Mouse (Mus musculus) C2C12 (cell line): ENCODE measurements around the gene Chrne. TPM values are rescaled to one million over a fixed set of nuclear protein-coding genes. Genes with fewer than 3 reads are reported as not detected.

Experiments used
- H3K27me3 ChIP-seq: one replicate; pipeline ENCODE4 v1.6.1; 2011; ENCODE audit not compliant: control insufficient read depth, insufficient read depth, insufficient read length
- H3K36me3 ChIP-seq: one replicate; pipeline ENCODE4 v1.6.1; 2011; ENCODE audit not compliant: control insufficient read depth, insufficient read depth
- H3K4me3 ChIP-seq: one replicate; pipeline ENCODE4 v1.5.1; 2011; ENCODE audit warnings: mild to moderate bottlenecking, control low read depth; ENCODE audit not compliant: poor library complexity, insufficient read depth, severe bottlenecking
- H3K79me2 ChIP-seq: one replicate; pipeline ENCODE4 v1.6.1; 2011; ENCODE audit not compliant: control insufficient read depth, insufficient read depth
- H3K79me3 ChIP-seq: one replicate; pipeline ENCODE4 v1.6.1; 2011; ENCODE audit warnings: low read depth, control low read depth
- H3ac ChIP-seq: one replicate; pipeline ENCODE3; 2011; ENCODE audit warnings: low read depth; ENCODE audit not compliant: control insufficient read depth, insufficient read length
- CEBPB ChIP-seq: IDR thresholded peaks from one replicate; pipeline ENCODE4 v1.6.1; 2011; ENCODE audit warnings: low read depth, mild to moderate bottlenecking, control low read depth, moderate library complexity
- CTCF ChIP-seq: IDR thresholded peaks from one replicate; pipeline ENCODE4 v1.5.1; 2011; ENCODE audit not compliant: control insufficient read depth, insufficient read depth, insufficient read length
- FOSL1 ChIP-seq: IDR thresholded peaks from one replicate; pipeline ENCODE4 v1.8.0; 2011; ENCODE audit warnings: mild to moderate bottlenecking, low read length; ENCODE audit not compliant: poor library complexity, insufficient read depth, severe bottlenecking
- MAX ChIP-seq: IDR thresholded peaks from one replicate; pipeline ENCODE4 v1.6.1; 2011; ENCODE audit warnings: mild to moderate bottlenecking, control low read depth
- MYOD1 ChIP-seq: IDR thresholded peaks from one replicate; pipeline ENCODE4 v1.6.1; 2011; ENCODE audit warnings: low read depth; ENCODE audit not compliant: control insufficient read depth, insufficient read length
- MYOG ChIP-seq: IDR thresholded peaks from one replicate; pipeline ENCODE4 v1.6.1; 2011; ENCODE audit not compliant: control insufficient read depth, insufficient read length; ENCODE audit errors: extremely low read depth
- USF1 ChIP-seq: IDR thresholded peaks from one replicate; pipeline ENCODE4 v1.6.1; 2011; ENCODE audit warnings: low read depth, mild to moderate bottlenecking, control low read depth, moderate library complexity
- polyA plus RNA-seq: library from polyadenylated mRNA; unstranded; fragments of >200 nt; fragmentation: generic; extraction: Trizol; gene quantifications from one replicate; pipeline ENCODE4 v1.2.1, GENCODE M21; 2012; ENCODE audit warnings: missing spikeins

Gene Chrne
- polyA plus RNA-seq, 1 experiment = 0.08 TPM

DNA sequence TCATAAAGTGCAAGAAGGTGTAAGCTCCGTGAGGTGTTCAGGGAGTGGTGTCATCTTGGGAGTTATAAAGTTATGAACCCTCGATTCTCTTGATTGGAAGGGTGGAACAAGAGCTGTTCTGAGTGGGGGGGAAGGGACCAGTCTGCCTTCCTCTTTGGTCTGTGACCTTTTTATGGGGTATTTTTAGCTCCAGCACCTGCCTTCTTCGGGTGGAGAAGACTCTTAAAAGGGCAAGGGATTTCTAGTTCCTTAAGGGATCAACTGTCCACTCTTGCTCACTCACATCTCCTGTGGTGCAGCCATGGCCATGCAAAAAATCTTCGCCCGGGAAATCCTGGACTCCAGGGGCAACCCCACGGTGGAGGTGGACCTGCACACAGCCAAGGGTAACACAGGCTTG lies 38.6 kb upstream of the Chrne start:
- peaks cover 59% of the 10 kb centered on the region for H3K79me3 ChIP-seq
- H3ac ChIP-seq = peak overlapping the region; percentile 74
- H3K4me3 ChIP-seq = peak overlapping the region; percentile 99
- H3K27me3 ChIP-seq = no peaks in the 10 kb centered on the region
- peaks cover 50% of the 10 kb centered on the region for H3K36me3 ChIP-seq
- TF ChIP-seq CEBPB (no peak), MYOD1 (no peak), USF1 (no peak), MYOG (no peak), FOSL1 (no peak), CTCF (no peak), MAX (no peak)
- H3K79me2 ChIP-seq = peaks cover 90% of the 10 kb centered on the region

DNA sequence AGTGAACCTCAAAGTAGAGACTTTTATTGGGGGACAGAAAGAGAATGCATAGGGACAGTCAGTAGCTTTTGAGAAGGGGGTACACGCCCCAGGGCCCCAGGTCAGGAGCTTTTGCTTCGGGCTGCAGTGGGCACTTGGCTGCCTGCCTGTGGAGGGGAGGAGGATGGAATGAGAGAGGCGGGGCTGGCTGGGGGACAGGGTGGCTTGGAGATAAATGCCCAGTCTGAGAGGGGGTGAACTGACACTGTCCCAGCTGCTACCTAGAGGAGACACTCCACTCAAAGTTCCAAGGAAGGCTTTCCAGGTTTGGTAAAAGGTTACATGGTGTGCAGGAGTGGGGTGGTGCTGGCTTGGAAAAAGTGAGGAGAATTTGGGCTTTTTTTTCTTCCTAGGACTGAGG lies 37.9 kb upstream of the Chrne start, which contains the start of gene Eno3:
Gene Eno3 (plus strand): TSS at position 239 of the 400 bp plus-strand sequence.
- peaks cover 50% of the 10 kb centered on the region for H3K36me3 ChIP-seq
- peak within 1 kb of the TSS; percentile 99 for H3K4me3 ChIP-seq
- peak within 1 kb of the TSS; percentile 85 for H3ac ChIP-seq
- peaks cover 65% of the 10 kb centered on the region for H3K79me3 ChIP-seq
- TF ChIP-seq MYOG (no peak), FOSL1 (no peak), USF1 (no peak), MYOD1 (no peak), CEBPB (no peak), CTCF (no peak), MAX (no peak)
- peaks cover 94% of the 10 kb centered on the region for H3K79me2 ChIP-seq
- no peaks in the 10 kb centered on the region for H3K27me3 ChIP-seq

DNA sequence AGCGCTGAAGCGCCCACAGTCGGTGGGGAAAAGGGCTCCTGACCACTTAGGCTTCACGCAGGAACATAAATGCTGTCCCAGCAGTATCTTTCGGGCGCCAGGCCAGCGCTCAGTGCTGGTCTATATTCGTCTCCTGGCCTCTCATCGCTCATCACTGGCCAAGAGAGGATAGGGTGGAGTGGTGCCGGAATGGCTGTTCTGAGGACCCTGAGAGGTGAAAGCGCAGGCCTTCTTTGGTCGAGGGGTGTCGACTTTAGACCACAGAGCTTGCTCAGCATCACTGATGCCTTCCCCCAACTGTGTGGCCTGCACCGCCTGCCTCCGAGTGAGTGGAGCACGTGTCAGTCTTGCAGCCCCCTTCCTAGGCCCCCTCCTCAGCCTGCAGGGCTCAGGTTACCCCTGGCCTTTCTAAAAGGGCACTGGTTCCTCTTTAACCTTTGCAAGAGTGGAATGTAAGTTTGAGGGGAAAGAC lies 37.5 kb upstream of the Chrne start:
- Histone ChIP-seq H3K79me2 (peaks cover 94% of the 10 kb centered on the region), H3K27me3 (no peaks in the 10 kb centered on the region), H3ac (peak overlapping the region; percentile 85), H3K4me3 (peak overlapping the region; percentile 99), H3K79me3 (peaks cover 68% of the 10 kb centered on the region), H3K36me3 (peaks cover 50% of the 10 kb centered on the region)
- TF ChIP-seq FOSL1 (no peak), MAX (peak; percentile 83), USF1 (peak; percentile 11)

GRCm38 (mm10) chr11:70655571-70656455 lies 36.8 kb upstream of the Chrne start:
- Histone ChIP-seq H3K4me3 (peak overlapping the region; percentile 99), H3ac (peak overlapping the region; percentile 85), H3K36me3 (peaks cover 50% of the 10 kb centered on the region), H3K27me3 (no peaks in the 10 kb centered on the region), H3K79me3 (peaks cover 71% of the 10 kb centered on the region), H3K79me2 (peaks cover 94% of the 10 kb centered on the region)
- TF ChIP-seq MYOD1 (peak; percentile 83), CTCF (no peak), USF1 (peak; percentile 59), CEBPB (no peak), FOSL1 (no peak), MAX (peak; percentile 98), MYOG (no peak)

- H3K4me3 ChIP-seq = peak overlapping the region; percentile 99
- peak overlapping the region; percentile 85 for H3ac ChIP-seq
- H3K79me2 ChIP-seq = peaks cover 94% of the 10 kb centered on the region
- peaks cover 50% of the 10 kb centered on the region for H3K36me3 ChIP-seq
- no peaks in the 10 kb centered on the region for H3K27me3 ChIP-seq
- no peak for TF ChIP-seq CTCF
- TF ChIP-seq MAX = peak; percentile 69
- H3K79me3 ChIP-seq = peaks cover 71% of the 10 kb centered on the region
These were observed 36.0 kb upstream of the Chrne start for GRCm38 (mm10) chr11:70654923-70655570.
